Mouse (Mus musculus): ENCODE results near the gene Fbxl16. TPM values are rescaled to one million over a fixed set of nuclear protein-coding genes. Genes with fewer than 3 reads are reported as not detected.

Fbxl16 gene
- polyA plus RNA-seq, 1 experiment, result 2.1 TPM

GRCm38 (mm10) chr17:25825984-25826570 is 17.2 kb downstream of the Fbxl16 start:
- 94% methylated on average over 27 of the region's 27 CpGs for WGBS
- DNase-seq (ENCODE audit: low read depth, low spot score), result no peak

- WGBS, result 92% methylated on average over 13 of the region's 13 CpGs
Observed at GRCm38 (mm10) chr17:25827011-25827410, 18.1 kb downstream of the Fbxl16 start.

GRCm38 (mm10) chr17:25827546-25828222 is 18.8 kb downstream of the Fbxl16 start:
- 92% methylated on average over 22 of the region's 22 CpGs for WGBS
- no peak for DNase-seq (ENCODE audit: low read depth, low spot score)

More at GRCm38 (mm10) chr17:25827011-25827410, 18.1 kb downstream of the Fbxl16 start:
- no peak for DNase-seq (ENCODE audit: low read depth, low spot score)

- WGBS, result 79% methylated on average over 8 of the region's 8 CpGs
- no peak for DNase-seq (ENCODE audit: low read depth, low spot score)
Observed at GRCm38 (mm10) chr17:25828223-25828594, 19.3 kb downstream of the Fbxl16 start.

GRCm38 (mm10) chr17:25828712-25829557 is 20.1 kb downstream of the Fbxl16 start, which contains the start of gene Jmjd8:
TSS of gene Jmjd8 (plus strand) at chr17:25828867.
- under 1% methylated on average over 32 of the region's 32 CpGs for WGBS
- DNase-seq (ENCODE audit: low read depth, low spot score), result no peak

- 27% methylated on average over 8 of the region's 8 CpGs for WGBS
- DNase-seq (ENCODE audit: low read depth, low spot score), result no peak
Observed at GRCm38 (mm10) chr17:25829558-25830017, 20.7 kb downstream of the Fbxl16 start.

- WGBS, result 71% methylated on average over 4 of the region's 4 CpGs
- DNase-seq (ENCODE audit: low read depth, low spot score), result no peak
Observed at GRCm38 (mm10) chr17:25830200-25830753, 21.4 kb downstream of the Fbxl16 start.

GRCm38 (mm10) chr17:25830806-25831431 is 22.0 kb downstream of the Fbxl16 start:
- WGBS, result 81% methylated on average over 14 of the region's 14 CpGs
- DNase-seq (ENCODE audit: low read depth, low spot score), result no peak

GRCm38 (mm10) chr17:25831451-25832281 is 22.8 kb downstream of the Fbxl16 start:
- 24% methylated on average over 21 of the region's 21 CpGs for WGBS
- DNase-seq (ENCODE audit: low read depth, low spot score), result no peak

GRCm38 (mm10) chr17:25832436-25833290 is 23.8 kb downstream of the Fbxl16 start:
- under 1% methylated on average over 77 of the region's 77 CpGs for WGBS
- peak; percentile 94 for DNase-seq (ENCODE audit: low read depth, low spot score)

GRCm38 (mm10) chr17:25833291-25833663 is 24.4 kb downstream of the Fbxl16 start, which contains the start of gene Stub1:
TSS of gene Stub1 (minus strand) at chr17:25833404.
- WGBS, result under 1% methylated on average over 24 of the region's 24 CpGs
- peak; percentile 85 for DNase-seq (ENCODE audit: low read depth, low spot score)

- DNase-seq (ENCODE audit: low read depth, low spot score), result no peak
Observed at GRCm38 (mm10) chr17:25833961-25834594, 25.2 kb downstream of the Fbxl16 start.

GRCm38 (mm10) chr17:25834595-25835222 is 25.8 kb downstream of the Fbxl16 start:
- no peak for DNase-seq (ENCODE audit: low read depth, low spot score)
- WGBS, result 52% methylated on average over 12 of the region's 12 CpGs

More at GRCm38 (mm10) chr17:25833961-25834594, 25.2 kb downstream of the Fbxl16 start:
- WGBS, result 11% methylated on average over 6 of the region's 6 CpGs

- WGBS, result 93% methylated on average over 7 of the region's 7 CpGs
- no peak for DNase-seq (ENCODE audit: low read depth, low spot score)
Observed at GRCm38 (mm10) chr17:25835301-25835700, 26.4 kb downstream of the Fbxl16 start.

GRCm38 (mm10) chr17:25835816-25836215 is 26.9 kb downstream of the Fbxl16 start:
- DNase-seq (ENCODE audit: low read depth, low spot score), result no peak
- 91% methylated on average over 16 of the region's 16 CpGs for WGBS

- no peak for DNase-seq (ENCODE audit: low read depth, low spot score)
- 25% methylated on average over 23 of the region's 23 CpGs for WGBS
Observed at GRCm38 (mm10) chr17:25836397-25837075, 27.7 kb downstream of the Fbxl16 start.
